Mouse (Mus musculus) left cerebral cortex, postnatal 10 days (tissue): Measurements from ENCODE around the gene Atp8a2. TPM values are rescaled to one million over a fixed set of nuclear protein-coding genes. Genes with fewer than 3 reads are reported as not detected.

Experiments used
- DNase-seq, 2 experiments: peaks; one replicate each; pipeline ENCODE4 v3.0.0; 2021 to 2022; ENCODE audit warnings: low spot score in 2 of 2, mixed read lengths in 1 of 2; ENCODE audit errors: extremely low spot score in 1 of 2
- intact Hi-C: fragments of 180-260 bp; cut with DNase I; formaldehyde crosslinking; loops from one replicate; pipeline ENCODE4 v1.15.1; 2025
- total RNA-seq, 2 experiments: library from RNA; stranded (reverse); gene quantifications; 2 replicates each; pipeline ENCODE4 v1.2.3; 2021

Gene Atp8a2
- total RNA-seq, 2 experiments from 2014 or later: 80.4 to 81.2 TPM

- intact Hi-C loops: no loop called here
- DNase-seq: no peak
These were observed 495.5 kb downstream of the Atp8a2 start for GRCm38 (mm10) chr14:59701492-59701891.

- intact Hi-C loops: no loop called here
- DNase-seq: no peak
These were observed 501.8 kb downstream of the Atp8a2 start for GRCm38 (mm10) chr14:59695160-59695559.

GRCm38 (mm10) chr14:59692164-59692563, 504.8 kb downstream of the Atp8a2 start:
- DNase-seq: no peak
- intact Hi-C loops: no loop called here

DNA sequence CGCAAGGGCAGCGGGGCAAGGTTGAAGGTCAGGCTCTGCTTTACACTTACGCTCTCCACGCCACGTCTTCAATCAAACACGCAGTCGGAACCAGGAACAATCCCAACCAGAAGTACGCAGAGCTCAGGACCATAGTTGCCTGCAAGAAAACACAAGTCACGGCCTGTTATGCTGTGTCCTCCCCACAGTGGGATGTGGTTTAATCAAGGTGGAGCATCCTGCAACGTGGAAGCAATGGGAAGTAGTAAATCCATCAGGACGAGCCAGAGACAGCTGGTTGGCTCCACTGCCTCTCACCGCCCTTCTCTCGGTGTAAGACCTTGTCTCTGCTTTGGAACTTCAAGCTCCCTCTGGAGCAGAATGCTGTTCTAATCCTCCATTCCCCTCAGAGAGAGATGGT, 505.6 kb downstream of the Atp8a2 start:
- intact Hi-C loops: no loop called here
- no peak for DNase-seq

DNA sequence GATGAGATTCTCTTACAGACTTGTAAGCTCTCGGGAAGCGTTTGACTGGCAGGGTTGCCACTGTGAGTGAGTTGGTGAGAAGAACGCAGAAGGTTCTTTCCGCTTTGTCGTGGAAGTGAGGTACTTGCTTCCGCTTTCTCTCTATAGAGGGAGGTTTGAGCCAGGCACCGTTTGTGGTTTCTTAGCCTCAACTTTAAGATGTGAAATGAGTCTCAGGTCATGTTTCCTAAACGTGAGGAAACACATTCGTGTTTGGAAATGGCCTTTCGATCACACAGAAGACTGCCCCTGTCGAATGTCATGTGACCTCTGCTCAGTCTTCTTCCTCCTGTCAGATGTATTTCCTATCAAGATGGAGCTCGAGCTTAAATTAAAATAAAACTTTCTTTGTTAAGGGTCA, 506.0 kb downstream of the Atp8a2 start:
- no peak for DNase-seq
- intact Hi-C loops: no loop called here

GRCm38 (mm10) chr14:59689596-59689995, 507.4 kb downstream of the Atp8a2 start:
- no peak for DNase-seq
- intact Hi-C loops: no loop called here

DNA sequence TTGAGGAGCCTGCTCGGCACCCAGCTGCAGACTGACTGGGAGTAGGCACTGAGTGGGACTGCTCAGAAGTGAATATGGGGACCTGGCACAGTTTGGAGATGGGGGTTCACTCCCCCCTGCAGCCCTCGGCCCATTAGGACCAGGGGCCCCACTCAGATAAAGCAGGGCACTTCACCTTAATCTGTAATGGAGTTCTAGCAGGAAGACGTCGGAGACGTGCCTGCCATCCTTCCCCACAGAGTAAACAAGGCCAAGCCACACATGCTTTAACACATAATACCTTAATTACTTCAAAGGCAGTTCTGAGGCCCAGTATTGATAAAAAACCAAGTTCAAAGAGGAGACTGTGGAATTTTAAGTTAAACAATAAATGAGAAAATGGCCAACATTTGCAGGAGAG, 510.8 kb downstream of the Atp8a2 start:
- intact Hi-C loops: no loop called here
- no peak for DNase-seq

- no peak for DNase-seq
These were observed 511.6 kb downstream of the Atp8a2 start for GRCm38 (mm10) chr14:59685343-59685742.

DNA sequence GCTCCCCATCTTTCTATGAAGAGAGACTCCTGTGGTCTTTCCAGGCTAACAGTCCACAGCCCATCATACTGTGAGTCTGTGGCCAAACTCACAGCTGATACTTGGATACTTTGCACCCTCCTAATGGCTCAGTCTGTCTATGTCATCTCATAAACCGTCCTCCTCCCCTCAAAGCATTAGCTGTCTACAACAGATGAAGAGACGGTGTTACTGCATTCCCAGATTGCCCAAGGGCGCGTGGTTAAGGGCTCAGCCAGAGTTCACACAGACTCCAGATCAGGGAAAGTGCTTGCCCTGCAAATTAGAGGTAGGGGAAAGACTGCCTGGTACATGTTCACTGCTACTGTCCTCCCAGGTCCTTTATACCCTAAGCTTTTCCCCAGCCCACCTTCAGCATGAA, 515.1 kb downstream of the Atp8a2 start:
- intact Hi-C loops: no loop called here
- DNase-seq: no peak

More at GRCm38 (mm10) chr14:59685343-59685742, 511.6 kb downstream of the Atp8a2 start:
- intact Hi-C loops: no loop called here

- DNase-seq: no peak
- intact Hi-C loops: no loop called here
These were observed 519.4 kb downstream of the Atp8a2 start for GRCm38 (mm10) chr14:59677598-59678003.

- no peak for DNase-seq
- intact Hi-C loops: no loop called here
These were observed 521.6 kb downstream of the Atp8a2 start for GRCm38 (mm10) chr14:59675330-59675729.

- DNase-seq: no peak
- intact Hi-C loops: no loop called here
These were observed 522.4 kb downstream of the Atp8a2 start for GRCm38 (mm10) chr14:59674556-59674955.

DNA sequence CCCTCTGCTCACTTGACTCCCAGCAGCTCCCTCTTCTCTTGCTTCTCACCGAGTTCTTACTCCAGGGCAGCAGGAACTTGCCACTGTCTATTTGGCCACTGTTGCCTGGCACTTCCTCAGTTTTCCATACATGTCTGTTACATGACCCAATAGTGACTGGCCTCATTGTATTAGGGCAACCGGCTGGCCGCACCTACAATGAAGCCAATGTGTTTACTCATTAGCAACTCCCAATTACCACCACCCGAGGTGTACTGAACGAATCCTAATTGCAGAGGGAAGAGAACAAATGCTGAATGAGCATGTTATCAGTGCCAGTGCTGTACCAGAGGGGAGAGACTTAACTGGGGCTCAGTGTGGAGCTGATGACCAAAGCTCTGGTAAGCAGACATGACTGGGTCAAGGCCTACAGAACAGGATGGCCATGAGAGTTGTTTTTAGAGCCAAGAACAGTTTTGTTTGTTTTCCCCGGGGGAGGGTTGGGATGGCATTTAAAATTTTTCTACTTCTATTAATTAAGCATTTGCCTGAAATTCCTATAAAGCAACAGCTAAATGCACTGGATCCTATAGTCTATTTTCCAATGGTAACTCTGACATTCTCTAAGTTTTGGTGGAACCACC, 524.0 kb downstream of the Atp8a2 start:
- intact Hi-C loops: no loop called here
- DNase-seq: no peak

GRCm38 (mm10) chr14:59657098-59657497, 539.9 kb downstream of the Atp8a2 start:
- intact Hi-C loops: no loop called here
- DNase-seq: no peak

DNA sequence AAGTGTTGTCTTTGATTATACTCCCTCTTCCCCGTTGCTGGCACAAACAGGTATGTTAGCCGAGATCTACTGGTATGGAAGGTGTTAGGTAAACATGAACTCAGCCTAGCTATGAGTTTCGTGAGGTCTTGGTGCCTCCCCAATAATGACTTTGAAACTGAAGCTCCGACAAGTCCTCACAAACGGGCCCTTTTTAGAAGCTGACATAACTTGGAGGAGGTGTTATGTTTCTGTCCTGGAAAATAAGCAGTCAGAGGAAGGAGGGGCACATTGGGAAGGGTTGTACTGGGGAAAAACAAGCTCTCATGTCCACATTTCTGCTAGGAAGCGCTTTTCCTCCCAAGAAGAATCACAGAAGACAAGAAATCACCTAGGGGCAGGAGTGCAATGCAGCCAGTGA, 540.4 kb downstream of the Atp8a2 start:
- DNase-seq: no peak
- intact Hi-C loops: no loop called here

DNA sequence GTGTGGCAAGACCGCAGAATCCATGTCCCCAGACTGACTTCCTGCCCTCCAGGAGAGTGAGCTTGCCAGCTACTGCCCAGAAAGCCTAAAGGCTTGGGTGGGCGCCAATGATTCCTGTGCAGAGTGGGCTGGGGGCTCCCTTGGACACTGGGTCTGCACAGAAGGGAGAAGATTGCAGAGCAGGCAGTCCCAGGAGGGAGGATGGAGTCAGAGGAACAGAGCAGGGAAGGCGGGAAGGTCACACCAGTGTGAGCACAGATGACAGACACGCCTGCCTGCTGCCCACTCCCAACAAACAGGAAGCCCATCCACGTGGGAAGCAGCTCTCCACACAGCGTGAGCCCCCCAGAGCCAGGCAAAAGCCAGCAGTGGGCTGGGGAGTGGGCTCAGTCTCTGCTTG, 547.6 kb downstream of the Atp8a2 start:
- intact Hi-C loops: no loop called here
- DNase-seq: no peak

GRCm38 (mm10) chr14:59648611-59649010, 548.4 kb downstream of the Atp8a2 start:
- no peak for DNase-seq
- intact Hi-C loops: no loop called here

DNA sequence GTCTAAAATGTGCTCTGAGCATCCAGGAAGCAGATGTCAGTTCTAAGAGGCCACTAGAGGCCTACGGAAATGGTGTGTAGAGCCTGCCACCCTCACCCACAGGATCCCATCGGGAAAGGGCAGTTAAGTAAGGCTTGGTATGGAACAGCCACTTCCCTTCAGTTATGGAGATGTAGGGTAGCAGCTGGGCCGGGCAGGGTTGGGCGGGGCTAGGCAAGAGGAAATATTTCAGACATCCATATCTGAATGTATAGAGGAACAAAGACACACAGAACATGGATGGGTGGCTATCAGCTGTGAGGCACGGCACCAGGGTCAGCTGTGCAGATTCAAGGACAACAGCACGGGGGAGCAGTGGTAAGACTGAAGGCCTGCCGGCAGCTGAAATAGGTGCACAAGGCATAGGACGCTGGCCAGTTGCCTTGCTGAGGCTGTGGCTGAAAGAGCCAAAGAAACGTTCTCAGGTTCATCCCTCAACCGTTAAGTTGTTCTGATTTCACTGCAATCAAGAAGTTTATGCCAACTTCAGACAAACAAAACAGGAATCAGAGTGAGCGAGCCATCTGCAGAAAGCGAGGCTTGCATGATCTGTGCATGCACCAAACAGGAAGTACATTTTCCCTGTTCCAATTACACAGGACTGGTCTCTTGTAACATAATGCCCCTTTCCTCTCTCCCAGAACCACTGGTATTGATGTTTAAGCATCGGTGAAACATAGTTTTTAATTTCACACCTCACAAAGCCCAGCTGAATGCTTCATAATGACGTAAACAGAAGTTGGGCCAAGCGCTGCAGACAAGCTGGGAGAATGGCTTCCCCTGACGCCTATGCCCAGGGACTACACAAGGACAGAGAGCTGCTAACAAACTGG, 549.9 kb downstream of the Atp8a2 start:
- intact Hi-C loops: no loop called here
- no peak for DNase-seq

DNA sequence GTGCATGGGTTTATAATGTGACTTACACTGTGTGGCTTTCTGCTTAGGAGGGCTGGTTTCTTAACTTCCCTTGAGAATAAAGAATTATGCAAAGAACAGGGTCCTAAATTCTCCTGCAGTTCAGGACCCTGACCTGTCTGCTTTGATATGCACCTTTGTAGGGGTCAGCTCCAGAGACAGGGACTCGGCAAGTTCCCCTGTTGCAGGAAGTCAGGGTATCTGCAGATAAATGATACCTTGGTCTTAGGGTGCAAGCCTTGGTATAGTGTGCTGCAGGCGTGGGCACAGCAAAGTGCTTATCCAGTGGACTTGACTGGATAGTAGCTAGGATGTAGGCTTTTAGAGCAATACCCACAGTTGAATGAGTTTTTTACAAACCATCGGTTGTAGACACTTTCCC, 552.1 kb downstream of the Atp8a2 start:
- intact Hi-C loops: no loop called here
- no peak for DNase-seq

- no peak for DNase-seq
- intact Hi-C loops: no loop called here
These were observed 552.8 kb downstream of the Atp8a2 start for GRCm38 (mm10) chr14:59644166-59644565.
